Mouse (Mus musculus): Measurements from ENCODE around the gene Cpm. TPM values are rescaled to one million over a fixed set of nuclear protein-coding genes. Genes with fewer than 3 reads are reported as not detected.

Gene Cpm
- total and polyA plus RNA-seq, 3 experiments: 2.8 to 4.0 (median 3.5) TPM

GRCm38 (mm10) chr10:117676644-117677313 lies 47.5 kb downstream of the Cpm start:
- Histone ChIP-seq H3K4me1 (ENCODE audit: control insufficient read depth, insufficient read depth, low read length) (no peaks in the 10 kb centered on the region; the same call in 1 of the 2 replicates), H3K27ac (peak overlapping the region; percentile 13; the same call in 1 of the 2 replicates), H3K27me3 (ENCODE audit: control insufficient read depth, insufficient read depth, low read length) (no peaks in the 10 kb centered on the region), H3K4me3 (peak overlapping the region; percentile 3; the same call in 1 of the 2 replicates), H3K9ac (ENCODE audit: low read depth, low read length) (peak overlapping the region; percentile 49; the same call in 1 of the 2 replicates), H3K36me3 (ENCODE audit: control insufficient read depth, insufficient read depth, low read length) (no peaks in the 10 kb centered on the region), H3K79me2 (replicated peaks; ENCODE audit: control insufficient read depth, insufficient read depth, low read length) (no peaks in the 10 kb centered on the region)
- DNase-seq: no peak
- TF ChIP-seq CTCF (IDR thresholded peaks at IDR 0.05) (peak; percentile 82), POLR2A (IDR thresholded peaks at IDR 0.05; ENCODE audit: insufficient read depth, low read depth, low read length) (no peak), EP300 (IDR thresholded peaks at IDR 0.05; ENCODE audit: insufficient read depth, low read depth, low read length) (no peak)
- WGBS: 14% methylated on average over 17 of the region's 17 CpGs
- intact Hi-C loops (cut with DNase I): loop anchor here (1.0 to 10.0 kb wide), 6 partner anchors 48 to 302 kb away; partner anchors contain the start of gene Cpm

GRCm38 (mm10) chr10:117677494-117678236 lies 48.4 kb downstream of the Cpm start:
- Histone ChIP-seq H3K9ac (ENCODE audit: low read depth, low read length) (no peak overlapping the region), H3K79me2 (replicated peaks; ENCODE audit: control insufficient read depth, insufficient read depth, low read length) (no peaks in the 10 kb centered on the region), H3K4me3 (no peak overlapping the region), H3K27ac (no peak overlapping the region), H3K27me3 (ENCODE audit: control insufficient read depth, insufficient read depth, low read length) (no peaks in the 10 kb centered on the region), H3K36me3 (ENCODE audit: control insufficient read depth, insufficient read depth, low read length) (no peaks in the 10 kb centered on the region), H3K4me1 (ENCODE audit: control insufficient read depth, insufficient read depth, low read length) (no peaks in the 10 kb centered on the region; the same call in 1 of the 2 replicates)
- TF ChIP-seq EP300 (IDR thresholded peaks at IDR 0.05; ENCODE audit: insufficient read depth, low read depth, low read length): no peak
- TF ChIP-seq POLR2A (IDR thresholded peaks at IDR 0.05; ENCODE audit: insufficient read depth, low read depth, low read length): no peak
- TF ChIP-seq CTCF (IDR thresholded peaks at IDR 0.05): no peak
- WGBS: 69% methylated on average over 13 of the region's 13 CpGs
- no peak for DNase-seq
- intact Hi-C loops (cut with DNase I): loop anchor here (1.0 to 10.0 kb wide), 5 partner anchors 49 to 303 kb away; partner anchors contain the start of gene Cpm

- TF ChIP-seq EP300 (IDR thresholded peaks at IDR 0.05; ENCODE audit: insufficient read depth, low read depth, low read length) (no peak), CTCF (IDR thresholded peaks at IDR 0.05) (no peak), POLR2A (IDR thresholded peaks at IDR 0.05; ENCODE audit: insufficient read depth, low read depth, low read length) (no peak)
- no peaks in the 10 kb centered on the region for H3K36me3 ChIP-seq (ENCODE audit: control insufficient read depth, insufficient read depth, low read length)
- intact Hi-C loops (cut with DNase I): loop anchor here (5.0 to 10.0 kb wide), 3 partner anchors 111 to 304 kb away; no protein-coding TSS in a partner anchor
- H3K27ac ChIP-seq: no peak overlapping the region
- 46% methylated on average over 5 of the region's 5 CpGs for WGBS
- no peak overlapping the region for H3K9ac ChIP-seq (ENCODE audit: low read depth, low read length)
- H3K4me3 ChIP-seq: no peak overlapping the region
- no peaks in the 10 kb centered on the region; the same call in 1 of the 2 replicates for H3K4me1 ChIP-seq (ENCODE audit: control insufficient read depth, insufficient read depth, low read length)
- H3K27me3 ChIP-seq (ENCODE audit: control insufficient read depth, insufficient read depth, low read length): no peaks in the 10 kb centered on the region
- DNase-seq: no peak
- no peaks in the 10 kb centered on the region for H3K79me2 ChIP-seq (replicated peaks; ENCODE audit: control insufficient read depth, insufficient read depth, low read length)
Observed at GRCm38 (mm10) chr10:117678357-117678756, 49.1 kb downstream of the Cpm start.

DNA sequence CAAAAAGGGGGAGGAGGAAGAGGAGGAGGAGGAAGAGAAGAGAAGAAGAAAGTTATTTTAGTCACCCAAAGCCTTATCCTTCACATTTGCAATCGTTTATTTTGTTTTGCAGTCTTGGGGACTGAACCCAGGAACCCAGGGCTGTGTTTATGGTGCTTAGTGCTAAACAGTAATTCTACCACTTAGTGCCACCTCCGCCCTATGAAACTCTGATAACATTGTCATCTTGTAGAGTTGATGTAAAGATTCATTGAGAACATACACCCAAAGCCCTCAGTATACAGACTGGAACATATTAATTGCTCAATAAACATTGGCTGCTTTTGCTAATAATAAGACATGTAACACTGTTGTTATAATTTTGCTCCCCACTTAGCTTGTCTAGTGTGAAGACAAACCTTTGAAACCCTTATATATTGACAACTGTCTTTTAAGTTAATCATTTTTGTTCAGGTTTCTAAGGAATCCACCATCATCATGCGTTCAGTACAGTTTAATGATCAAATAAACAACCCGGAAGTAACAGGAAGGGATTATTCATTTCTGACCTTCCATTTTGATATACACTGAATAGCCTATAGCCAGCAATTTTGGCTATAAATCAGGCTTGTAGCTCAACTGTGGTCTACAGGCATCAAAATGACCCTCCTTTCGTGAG lies 49.9 kb downstream of the Cpm start:
- Histone ChIP-seq H3K36me3 (ENCODE audit: control insufficient read depth, insufficient read depth, low read length) (no peaks in the 10 kb centered on the region), H3K4me3 (no peak overlapping the region), H3K4me1 (ENCODE audit: control insufficient read depth, insufficient read depth, low read length) (no peaks in the 10 kb centered on the region; the same call in 1 of the 2 replicates), H3K79me2 (replicated peaks; ENCODE audit: control insufficient read depth, insufficient read depth, low read length) (no peaks in the 10 kb centered on the region), H3K9ac (ENCODE audit: low read depth, low read length) (no peak overlapping the region), H3K27ac (no peak overlapping the region), H3K27me3 (ENCODE audit: control insufficient read depth, insufficient read depth, low read length) (no peaks in the 10 kb centered on the region)
- 74% methylated on average over 5 of the region's 5 CpGs for WGBS
- intact Hi-C loops (cut with DNase I): loop anchor here (5.0 to 10.0 kb wide), 3 partner anchors 112 to 304 kb away; no protein-coding TSS in a partner anchor
- no peak for TF ChIP-seq CTCF (IDR thresholded peaks at IDR 0.05)
- TF ChIP-seq EP300 (IDR thresholded peaks at IDR 0.05; ENCODE audit: insufficient read depth, low read depth, low read length): no peak
- no peak for TF ChIP-seq POLR2A (IDR thresholded peaks at IDR 0.05; ENCODE audit: insufficient read depth, low read depth, low read length)
- DNase-seq: no peak

DNA sequence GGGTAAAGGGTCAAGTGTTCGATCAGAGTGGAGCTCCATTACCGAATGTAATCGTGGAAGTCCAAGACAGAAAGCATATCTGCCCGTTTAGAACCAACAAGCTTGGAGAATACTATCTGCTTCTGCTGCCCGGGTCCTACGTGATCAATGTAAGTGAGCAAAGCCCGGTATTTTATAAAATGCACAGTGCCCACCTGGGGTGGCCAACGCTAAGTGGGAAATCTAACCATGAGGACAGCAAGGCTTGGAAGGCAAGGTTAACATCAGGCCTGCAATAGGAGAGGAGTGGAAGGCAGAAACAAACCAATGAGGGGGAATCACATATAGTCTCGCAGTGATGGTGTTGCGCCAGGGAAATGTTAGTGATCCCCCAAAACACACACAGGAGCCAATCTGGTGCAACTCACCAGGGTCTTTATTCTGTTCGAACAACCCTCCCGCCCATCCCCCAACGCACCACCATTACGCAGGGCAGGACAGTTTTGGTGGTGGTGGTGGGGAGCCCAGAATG lies 50.7 kb downstream of the Cpm start:
- H3K79me2 ChIP-seq (replicated peaks; ENCODE audit: control insufficient read depth, insufficient read depth, low read length): no peaks in the 10 kb centered on the region
- 87% methylated on average over 14 of the region's 14 CpGs for WGBS
- H3K4me3 ChIP-seq: no peak overlapping the region
- H3K9ac ChIP-seq (ENCODE audit: low read depth, low read length): no peak overlapping the region
- no peaks in the 10 kb centered on the region for H3K27me3 ChIP-seq (ENCODE audit: control insufficient read depth, insufficient read depth, low read length)
- no peak for DNase-seq
- H3K4me1 ChIP-seq (ENCODE audit: control insufficient read depth, insufficient read depth, low read length): no peaks in the 10 kb centered on the region; the same call in 1 of the 2 replicates
- H3K36me3 ChIP-seq (ENCODE audit: control insufficient read depth, insufficient read depth, low read length): no peaks in the 10 kb centered on the region
- intact Hi-C loops (cut with DNase I): loop anchor here (5.0 to 10.0 kb wide), 3 partner anchors 113 to 305 kb away; no protein-coding TSS in a partner anchor
- H3K27ac ChIP-seq: no peak overlapping the region
- TF ChIP-seq CTCF (IDR thresholded peaks at IDR 0.05) (no peak), POLR2A (IDR thresholded peaks at IDR 0.05; ENCODE audit: insufficient read depth, low read depth, low read length) (no peak), EP300 (IDR thresholded peaks at IDR 0.05; ENCODE audit: insufficient read depth, low read depth, low read length) (no peak)

Data from heart, adult 2 months (tissue).